Mouse (Mus musculus): ENCODE measurements around the gene Agtrap.
"Not testable (repeated sequence)": the region's sequence is repeated elsewhere in the genome, so short reads cannot be mapped to it uniquely, and the experiment has no call there.

Gene Agtrap

GRCm38 (mm10) chr4:148074521-148075189, 13.2 kb downstream of the Agtrap start:
- DNase-seq, result peak; percentile 88

- DNase-seq, result peak; percentile 95
These were observed 16.3 kb downstream of the Agtrap start for GRCm38 (mm10) chr4:148071508-148071907.

GRCm38 (mm10) chr4:148069602-148070218, 18.1 kb downstream of the Agtrap start:
- DNase-seq, result peak; percentile 85

GRCm38 (mm10) chr4:148067346-148067745, 20.5 kb downstream of the Agtrap start:
- DNase-seq, result peak; percentile 91

- DNase-seq, result peak; percentile 98
These were observed 21.5 kb downstream of the Agtrap start for GRCm38 (mm10) chr4:148066401-148066744.

- peak; percentile 92 for DNase-seq
These were observed 22.0 kb downstream of the Agtrap start for GRCm38 (mm10) chr4:148065702-148066400.

- DNase-seq, result peak; percentile 93
These were observed 26.7 kb downstream of the Agtrap start for GRCm38 (mm10) chr4:148061086-148061480.

- DNase-seq, result peak; percentile 94
These were observed 27.4 kb downstream of the Agtrap start for GRCm38 (mm10) chr4:148060120-148061085.

GRCm38 (mm10) chr4:148058993-148059392, 28.8 kb downstream of the Agtrap start:
- peak; percentile 80 for DNase-seq

GRCm38 (mm10) chr4:148058218-148058819, 29.5 kb downstream of the Agtrap start:
- peak; percentile 90 for DNase-seq

GRCm38 (mm10) chr4:148057661-148058209, 30.1 kb downstream of the Agtrap start:
- peak; percentile 90 for DNase-seq

GRCm38 (mm10) chr4:148056801-148057200, 31.0 kb downstream of the Agtrap start:
- peak; percentile 98 for DNase-seq

GRCm38 (mm10) chr4:148056246-148056645, 31.6 kb downstream of the Agtrap start:
- peak; percentile 91 for DNase-seq

- peak; percentile 86 for DNase-seq
These were observed 32.7 kb downstream of the Agtrap start for GRCm38 (mm10) chr4:148054961-148055695.

- peak; percentile 82 for DNase-seq
These were observed 34.4 kb downstream of the Agtrap start for GRCm38 (mm10) chr4:148053417-148053920.

GRCm38 (mm10) chr4:148052976-148053375, 34.9 kb downstream of the Agtrap start:
- peak; percentile 87 for DNase-seq

GRCm38 (mm10) chr4:148051886-148052285, 35.9 kb downstream of the Agtrap start:
- peak; percentile 83 for DNase-seq

GRCm38 (mm10) chr4:148051046-148051776, 36.6 kb downstream of the Agtrap start:
- peak; percentile 90 for DNase-seq

GRCm38 (mm10) chr4:148050396-148050914, 37.4 kb downstream of the Agtrap start:
- DNase-seq, result not testable (repeated sequence)

GRCm38 (mm10) chr4:148046450-148047031, 41.3 kb downstream of the Agtrap start:
- peak; percentile 79 for DNase-seq
